Mouse (Mus musculus): ENCODE measurements at regions not wholly inside any gene's neighbourhood (a gene's known extent, or its start where the extent isn't known, plus 50 kb on each side); places are given as distances from the start of the nearest gene placed in this dataset.
A peak's percentile ranks its signal among the peaks of the same experiment; 100 is the strongest.

GRCm38 (mm10) chr13:28426085-28426484, 168.8 kb downstream of the Gm11361 start:
- Histone ChIP-seq H3K4me3 (ENCODE audit: inconsistent target) (no peak overlapping the region), H3K36me3 (ENCODE audit: inconsistent target) (no peaks in the 10 kb centered on the region), H3K27ac (no peak overlapping the region), H3K79me2 (ENCODE audit: inconsistent target) (no peaks in the 10 kb centered on the region)
- WGBS (ENCODE audit: missing documents): 74% methylated on average over 4 of the region's 4 CpGs

- no peak overlapping the region for H3K4me3 ChIP-seq (ENCODE audit: inconsistent target)
- no peak overlapping the region for H3K27ac ChIP-seq
- no peaks in the 10 kb centered on the region for H3K36me3 ChIP-seq (ENCODE audit: inconsistent target)
- WGBS (ENCODE audit: missing documents): 95% methylated on average over 3 of the region's 3 CpGs
- no peaks in the 10 kb centered on the region for H3K79me2 ChIP-seq (ENCODE audit: inconsistent target)
Observed at GRCm38 (mm10) chr13:28425116-28425515, 167.8 kb downstream of the Gm11361 start.

- H3K36me3 ChIP-seq (ENCODE audit: inconsistent target): no peaks in the 10 kb centered on the region
- H3K79me2 ChIP-seq (ENCODE audit: inconsistent target): no peaks in the 10 kb centered on the region
- 71% methylated on average over 8 of the region's 8 CpGs for WGBS (ENCODE audit: missing documents)
- H3K27ac ChIP-seq: no peak overlapping the region
- no peak overlapping the region for H3K4me3 ChIP-seq (ENCODE audit: inconsistent target)
Observed at GRCm38 (mm10) chr13:28424446-28425059, 167.2 kb downstream of the Gm11361 start.

- H3K27ac ChIP-seq: no peak overlapping the region
- H3K36me3 ChIP-seq (ENCODE audit: inconsistent target): no peaks in the 10 kb centered on the region
- 86% methylated on average over 3 of the region's 3 CpGs for WGBS (ENCODE audit: missing documents)
- H3K4me3 ChIP-seq (ENCODE audit: inconsistent target): no peak overlapping the region
- H3K79me2 ChIP-seq (ENCODE audit: inconsistent target): no peaks in the 10 kb centered on the region; the same call in 1 of the 2 replicates
Observed at GRCm38 (mm10) chr13:28421309-28421708, 164.0 kb downstream of the Gm11361 start.

- no peaks in the 10 kb centered on the region for H3K36me3 ChIP-seq (ENCODE audit: inconsistent target)
- no peak overlapping the region for H3K27ac ChIP-seq
- no peaks in the 10 kb centered on the region; the same call in 1 of the 2 replicates for H3K79me2 ChIP-seq (ENCODE audit: inconsistent target)
- 92% methylated on average over 3 of the region's 3 CpGs for WGBS (ENCODE audit: missing documents)
- H3K4me3 ChIP-seq (ENCODE audit: inconsistent target): no peak overlapping the region
Observed at GRCm38 (mm10) chr13:28420636-28421035, 163.3 kb downstream of the Gm11361 start.

GRCm38 (mm10) chr13:28419950-28420381, 162.6 kb downstream of the Gm11361 start:
- Histone ChIP-seq H3K27ac (peak overlapping the region; percentile 77), H3K36me3 (ENCODE audit: inconsistent target) (no peaks in the 10 kb centered on the region), H3K4me3 (ENCODE audit: inconsistent target) (peak overlapping the region; percentile 21; the same call in 1 of the 2 replicates), H3K79me2 (ENCODE audit: inconsistent target) (no peaks in the 10 kb centered on the region; the same call in 1 of the 2 replicates)
- 12% methylated on average over 16 of the region's 16 CpGs for WGBS (ENCODE audit: missing documents)

GRCm38 (mm10) chr13:28418936-28419681, 161.8 kb downstream of the Gm11361 start:
- Histone ChIP-seq H3K27ac (peak overlapping the region; percentile 77), H3K79me2 (ENCODE audit: inconsistent target) (no peaks in the 10 kb centered on the region; the same call in 1 of the 2 replicates), H3K4me3 (ENCODE audit: inconsistent target) (peak overlapping the region; percentile 21), H3K36me3 (ENCODE audit: inconsistent target) (no peaks in the 10 kb centered on the region)
- WGBS (ENCODE audit: missing documents): 79% methylated on average over 17 of the region's 17 CpGs

- no peaks in the 10 kb centered on the region for H3K36me3 ChIP-seq (ENCODE audit: inconsistent target)
- H3K4me3 ChIP-seq (ENCODE audit: inconsistent target): no peak overlapping the region; the same call in 1 of the 2 replicates
- 21% methylated on average over 11 of the region's 11 CpGs for WGBS (ENCODE audit: missing documents)
- H3K79me2 ChIP-seq (ENCODE audit: inconsistent target): no peaks in the 10 kb centered on the region; the same call in 1 of the 2 replicates
- H3K27ac ChIP-seq: peak overlapping the region; percentile 77
Observed at GRCm38 (mm10) chr13:28417929-28418881, 160.9 kb downstream of the Gm11361 start.

GRCm38 (mm10) chr13:28417431-28417928, 160.2 kb downstream of the Gm11361 start:
- peak overlapping the region; percentile 77 for H3K27ac ChIP-seq
- no peaks in the 10 kb centered on the region for H3K36me3 ChIP-seq (ENCODE audit: inconsistent target)
- WGBS (ENCODE audit: missing documents): 16% methylated on average over 6 of the region's 7 CpGs
- H3K79me2 ChIP-seq (ENCODE audit: inconsistent target): no peaks in the 10 kb centered on the region; the same call in 1 of the 2 replicates
- no peak overlapping the region; the same call in 1 of the 2 replicates for H3K4me3 ChIP-seq (ENCODE audit: inconsistent target)

- no peak overlapping the region for H3K4me3 ChIP-seq (ENCODE audit: inconsistent target)
- H3K79me2 ChIP-seq (ENCODE audit: inconsistent target): no peaks in the 10 kb centered on the region; the same call in 1 of the 2 replicates
- peak overlapping the region; percentile 77; the same call in 1 of the 2 replicates for H3K27ac ChIP-seq
- H3K36me3 ChIP-seq (ENCODE audit: inconsistent target): no peaks in the 10 kb centered on the region
- WGBS (ENCODE audit: missing documents): 69% methylated on average over 8 of the region's 8 CpGs
Observed at GRCm38 (mm10) chr13:28416887-28417286, 159.6 kb downstream of the Gm11361 start.

- Histone ChIP-seq H3K79me2 (ENCODE audit: inconsistent target) (no peaks in the 10 kb centered on the region; the same call in 1 of the 2 replicates), H3K36me3 (ENCODE audit: inconsistent target) (no peaks in the 10 kb centered on the region), H3K27ac (no peak overlapping the region), H3K4me3 (ENCODE audit: inconsistent target) (no peak overlapping the region)
- 75% methylated on average over 5 of the region's 6 CpGs for WGBS (ENCODE audit: missing documents)
Observed at GRCm38 (mm10) chr13:28416231-28416630, 158.9 kb downstream of the Gm11361 start.

GRCm38 (mm10) chr13:28415769-28416168, 158.4 kb downstream of the Gm11361 start:
- no peak overlapping the region for H3K4me3 ChIP-seq (ENCODE audit: inconsistent target)
- no peak overlapping the region for H3K27ac ChIP-seq
- no peaks in the 10 kb centered on the region; the same call in 1 of the 2 replicates for H3K79me2 ChIP-seq (ENCODE audit: inconsistent target)
- 100% methylated on average over 1 of the region's 1 CpGs for WGBS (ENCODE audit: missing documents)
- H3K36me3 ChIP-seq (ENCODE audit: inconsistent target): no peaks in the 10 kb centered on the region

- 100% methylated on average over 1 of the region's 2 CpGs for WGBS (ENCODE audit: missing documents)
- Histone ChIP-seq H3K4me3 (ENCODE audit: inconsistent target) (no peak overlapping the region), H3K79me2 (ENCODE audit: inconsistent target) (no peaks in the 10 kb centered on the region), H3K27ac (no peak overlapping the region), H3K36me3 (ENCODE audit: inconsistent target) (no peaks in the 10 kb centered on the region)
Observed at GRCm38 (mm10) chr13:28410324-28410723, 153.0 kb downstream of the Gm11361 start.

GRCm38 (mm10) chr13:28409609-28409902, 152.2 kb downstream of the Gm11361 start:
- WGBS (ENCODE audit: missing documents): 100% methylated on average over 1 of the region's 1 CpGs
- no peak overlapping the region for H3K4me3 ChIP-seq (ENCODE audit: inconsistent target)
- H3K79me2 ChIP-seq (ENCODE audit: inconsistent target): no peaks in the 10 kb centered on the region
- H3K27ac ChIP-seq: no peak overlapping the region
- no peaks in the 10 kb centered on the region for H3K36me3 ChIP-seq (ENCODE audit: inconsistent target)
